Mouse (Mus musculus) cerebellum, adult 2 months (tissue): ENCODE measurements around the gene Tenm2.

Experiments used
- CTCF ChIP-seq: fragments of 200-500 bp; IDR thresholded peaks from 2 replicates; pipeline ENCODE4 v1.5.1; 2011; ENCODE audit warnings: low read depth, mild to moderate bottlenecking, control low read depth, low read length, moderate library complexity, borderline replicate concordance; ENCODE audit not compliant: insufficient read depth
- POLR2A ChIP-seq: fragments of 200-500 bp; IDR thresholded peaks from 2 replicates; pipeline ENCODE4 v1.6.1; 2011; ENCODE audit warnings: low read length, control low read depth, borderline replicate concordance; ENCODE audit not compliant: insufficient read depth

GRCm38 (mm10) chr11:37079403-37079802 lies 156.4 kb downstream of the Tenm2 start:
- TF ChIP-seq POLR2A: no peak
- no peak for TF ChIP-seq CTCF
